Mouse (Mus musculus) midbrain, embryonic 11.5 days (tissue): ENCODE results near the gene Hspa1a. TPM values are rescaled to one million over a fixed set of nuclear protein-coding genes. Genes with fewer than 3 reads are reported as not detected.
A peak's percentile ranks its signal among the peaks of the same experiment; 100 is the strongest.
"Not testable (repeated sequence)": the region's sequence is repeated elsewhere in the genome, so short reads cannot be mapped to it uniquely, and the experiment has no call there.

Experiments used
- ATAC-seq: fragments of 200-750 bp; cut with Nextera tagmentation; 2 replicates; pipeline ENCODE4 v1.8.0; 2017; ENCODE audit warnings: moderate TSS enrichment, moderate library complexity; ENCODE audit not compliant: low FRiP score
- DNase-seq: peaks from one replicate; pipeline ENCODE4 v3.0.0; 2015; ENCODE audit warnings: low spot score; ENCODE audit errors: missing footprints
- H3K27ac ChIP-seq: fragments of 300-500 bp; sonication (generic); 2 replicates; pipeline ENCODE4 v1.5.1; 2014; ENCODE audit warnings: low read depth, low read length
- H3K27me3 ChIP-seq: fragments of 300-500 bp; sonication (generic); 2 replicates; pipeline ENCODE4 v1.6.1; 2014; ENCODE audit warnings: mild to moderate bottlenecking, low read length, moderate library complexity, mixed read lengths; ENCODE audit not compliant: control insufficient read depth, insufficient read depth
- H3K36me3 ChIP-seq: fragments of 300-500 bp; sonication (generic); 2 replicates; pipeline ENCODE4 v1.6.1; 2014; ENCODE audit warnings: mild to moderate bottlenecking, low read length, moderate library complexity, mixed read lengths; ENCODE audit not compliant: control insufficient read depth, insufficient read depth
- H3K4me1 ChIP-seq: fragments of 300-500 bp; sonication (generic); 2 replicates; pipeline ENCODE4 v1.6.1; 2014; ENCODE audit warnings: low read length; ENCODE audit not compliant: control insufficient read depth, insufficient read depth
- H3K4me2 ChIP-seq: fragments of 300-500 bp; sonication (generic); 2 replicates; pipeline ENCODE4 v1.6.1; 2014; ENCODE audit warnings: mild to moderate bottlenecking, moderate library complexity
- H3K4me3 ChIP-seq: fragments of 300-500 bp; sonication (generic); 2 replicates; pipeline ENCODE4 v1.5.1; 2014; ENCODE audit warnings: low read depth, low read length
- H3K9ac ChIP-seq: fragments of 300-500 bp; sonication (generic); 2 replicates; pipeline ENCODE4 v1.6.1; 2014; ENCODE audit warnings: low read length
- H3K9me3 ChIP-seq: fragments of 300-500 bp; sonication (generic); 2 replicates; pipeline ENCODE4 v1.6.1; 2016; ENCODE audit warnings: low read length; ENCODE audit not compliant: control insufficient read depth
- WGBS: fragments of 180-500 bp; shearing (Covaris S2); extraction: QIAGEN DNeasy Blood & Tissue Kit; methylation state at CpG from one replicate; pipeline ENCODE4 v1.1.7; 2014; 5-methylcytosine and 5-hydroxymethylcytosine counted together
- polyA plus RNA-seq: library from polyadenylated mRNA; unstranded; fragments of >200 nt; fragmentation: Nextera tagmentation; extraction: Ambion mirVana; gene quantifications from 2 replicates; pipeline ENCODE4 v1.2.1, GENCODE M21; 2014

Hspa1a gene
- polyA plus RNA-seq, 1 experiment from 2014 or later, result 0.59 TPM

- no peaks in the 10 kb centered on the region for H3K27me3 ChIP-seq
- ATAC-seq (no peak), DNase-seq (no peak)
- H3K27ac ChIP-seq, result no peak overlapping the region
- WGBS, result 44% methylated on average over 3 of the region's 3 CpGs
- no peak overlapping the region for H3K9ac ChIP-seq
- no peak overlapping the region for H3K4me2 ChIP-seq
- no peaks in the 10 kb centered on the region for H3K9me3 ChIP-seq
- peaks cover 4% of the 10 kb centered on the region for H3K4me1 ChIP-seq
- H3K36me3 ChIP-seq, result no peaks in the 10 kb centered on the region
- H3K4me3 ChIP-seq, result no peak overlapping the region
Observed at GRCm38 (mm10) chr17:34962125-34962524, 9.8 kb downstream of the Hspa1a start.

GRCm38 (mm10) chr17:34960702-34961493, 11.1 kb downstream of the Hspa1a start:
- peaks cover 4% of the 10 kb centered on the region for H3K4me1 ChIP-seq
- no peak for ATAC-seq
- H3K4me3 ChIP-seq, result no peak overlapping the region
- H3K4me2 ChIP-seq, result no peak overlapping the region
- no peak overlapping the region for H3K9ac ChIP-seq
- peaks cover 5% of the 10 kb centered on the region for H3K27me3 ChIP-seq
- H3K9me3 ChIP-seq, result no peaks in the 10 kb centered on the region
- no peak for DNase-seq
- no peaks in the 10 kb centered on the region for H3K36me3 ChIP-seq
- no peak overlapping the region for H3K27ac ChIP-seq

GRCm38 (mm10) chr17:34959881-34960515, 12.0 kb downstream of the Hspa1a start:
- DNase-seq (peak; percentile 88), ATAC-seq (no peak)
- Histone ChIP-seq H3K9ac (peak overlapping the region; percentile 64), H3K4me2 (peak overlapping the region; percentile 77), H3K36me3 (no peaks in the 10 kb centered on the region), H3K27ac (peak overlapping the region; percentile 56; the same call in 1 of the 2 replicates), H3K27me3 (peaks cover 5% of the 10 kb centered on the region), H3K9me3 (no peaks in the 10 kb centered on the region), H3K4me3 (peak overlapping the region; percentile 42), H3K4me1 (peaks cover 4% of the 10 kb centered on the region)
- WGBS, result 13% methylated on average over 12 of the region's 12 CpGs

GRCm38 (mm10) chr17:34959130-34959778, 12.7 kb downstream of the Hspa1a start, which contains the start of gene Hspa1b:
Gene Hspa1b (minus strand): TSS chr17:34959238.
- H3K27me3 ChIP-seq, H3K36me3 ChIP-seq, H3K9me3 ChIP-seq, H3K4me1 ChIP-seq: not testable (repeated sequence)
- Histone ChIP-seq H3K4me2 (peak within 1 kb of the TSS; percentile 77), H3K4me3 (peak within 1 kb of the TSS; percentile 42), H3K27ac (peak within 1 kb of the TSS; percentile 56; the same call in 1 of the 2 replicates), H3K9ac (peak within 1 kb of the TSS; percentile 64)
- peak; percentile 97 for DNase-seq
- under 1% methylated on average over 30 of the region's 32 CpGs for WGBS
- peak; percentile 95 for ATAC-seq

- not testable (repeated sequence) for H3K4me1 ChIP-seq, H3K27ac ChIP-seq, H3K9me3 ChIP-seq, H3K36me3 ChIP-seq, H3K9ac ChIP-seq, DNase-seq, ATAC-seq, H3K27me3 ChIP-seq
- Histone ChIP-seq H3K4me2 (peak overlapping the region; percentile 77), H3K4me3 (peak overlapping the region; percentile 25; the same call in 1 of the 2 replicates)
- 1% methylated on average over 22 of the region's 47 CpGs for WGBS
Observed at GRCm38 (mm10) chr17:34958734-34959129, 13.2 kb downstream of the Hspa1a start.

GRCm38 (mm10) chr17:34957966-34958365, 14.0 kb downstream of the Hspa1a start:
- not testable (repeated sequence) for H3K9ac ChIP-seq, H3K27me3 ChIP-seq, DNase-seq, H3K27ac ChIP-seq, ATAC-seq, H3K4me2 ChIP-seq, H3K9me3 ChIP-seq, H3K4me3 ChIP-seq, H3K36me3 ChIP-seq, H3K4me1 ChIP-seq
- 29% methylated on average over 19 of the region's 40 CpGs for WGBS

- H3K27ac ChIP-seq, H3K4me2 ChIP-seq, H3K9me3 ChIP-seq, H3K4me1 ChIP-seq, ATAC-seq, H3K4me3 ChIP-seq, H3K9ac ChIP-seq, H3K27me3 ChIP-seq, DNase-seq, H3K36me3 ChIP-seq: not testable (repeated sequence)
- WGBS, result 36% methylated on average over 30 of the region's 40 CpGs
Observed at GRCm38 (mm10) chr17:34957291-34957690, 14.7 kb downstream of the Hspa1a start.

GRCm38 (mm10) chr17:34956340-34956739, 15.6 kb downstream of the Hspa1a start:
- H3K4me1 ChIP-seq, result peaks cover 4% of the 10 kb centered on the region
- WGBS, result 53% methylated on average over 1 of the region's 1 CpGs
- no peak overlapping the region for H3K4me3 ChIP-seq

GRCm38 (mm10) chr17:34955884-34956283, 16.1 kb downstream of the Hspa1a start:
- no peak overlapping the region for H3K4me3 ChIP-seq
- WGBS, result 77% methylated on average over 3 of the region's 3 CpGs

More at GRCm38 (mm10) chr17:34956340-34956739, 15.6 kb downstream of the Hspa1a start:
- Histone ChIP-seq H3K36me3 (no peaks in the 10 kb centered on the region), H3K27me3 (peaks cover 5% of the 10 kb centered on the region), H3K9me3 (no peaks in the 10 kb centered on the region), H3K27ac (no peak overlapping the region), H3K4me2 (no peak overlapping the region), H3K9ac (no peak overlapping the region)
- ATAC-seq (no peak), DNase-seq (no peak)

More at GRCm38 (mm10) chr17:34955884-34956283, 16.1 kb downstream of the Hspa1a start:
- no peak for DNase-seq
- no peak overlapping the region for H3K4me2 ChIP-seq
- no peaks in the 10 kb centered on the region for H3K36me3 ChIP-seq
- peaks cover 5% of the 10 kb centered on the region for H3K27me3 ChIP-seq
- H3K4me1 ChIP-seq, result peaks cover 4% of the 10 kb centered on the region
- no peak for ATAC-seq
- no peak overlapping the region for H3K9ac ChIP-seq
- no peak overlapping the region for H3K27ac ChIP-seq
- no peaks in the 10 kb centered on the region for H3K9me3 ChIP-seq
